Mouse (Mus musculus): Measurements from ENCODE around the gene Fam219a.

DNA sequence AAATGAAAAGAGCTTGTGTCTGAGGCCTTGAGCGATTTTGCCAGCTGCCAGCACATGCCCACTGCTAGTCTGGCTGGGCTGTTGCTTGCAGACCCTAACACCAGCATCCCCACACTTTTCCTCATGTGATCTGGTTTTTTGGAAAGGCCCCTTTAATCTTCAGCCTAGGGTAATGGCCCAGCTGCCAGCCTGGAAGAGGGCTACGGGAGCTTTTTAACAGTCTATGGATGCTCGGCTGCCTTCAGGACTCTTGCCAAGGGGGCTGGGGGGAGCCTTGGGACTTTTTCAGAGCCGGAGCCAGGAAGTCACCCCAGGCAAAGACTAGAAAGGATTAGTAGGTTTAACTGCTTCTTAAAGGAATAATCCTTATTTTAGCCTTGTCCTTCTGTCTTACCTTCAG is 56.0 kb downstream of the Fam219a start:
- TF ChIP-seq ZC3H11A (IDR thresholded peaks at IDR 0.05; ENCODE audit: borderline replicate concordance, low read depth, low read length) (no peak), HCFC1 (IDR thresholded peaks at IDR 0.05; ENCODE audit: borderline replicate concordance, insufficient read depth, low read length) (no peak), MAFK (IDR thresholded peaks at IDR 0.05; ENCODE audit: insufficient read depth, low read depth, low read length) (no peak), ZNF384 (IDR thresholded peaks at IDR 0.05; ENCODE audit: low read depth, low read length) (no peak)

Data from ES-E14 (cell line).